Mouse (Mus musculus) thymus, postnatal 4 days (tissue): ENCODE data around the gene Sult1c1.
"Not testable (repeated sequence)": the region's sequence is repeated elsewhere in the genome, so short reads cannot be mapped to it uniquely, and the experiment has no call there.

Experiments used
- DNase-seq: peaks from one replicate; pipeline ENCODE4 v3.0.0; 2021

Sult1c1 gene

DNA sequence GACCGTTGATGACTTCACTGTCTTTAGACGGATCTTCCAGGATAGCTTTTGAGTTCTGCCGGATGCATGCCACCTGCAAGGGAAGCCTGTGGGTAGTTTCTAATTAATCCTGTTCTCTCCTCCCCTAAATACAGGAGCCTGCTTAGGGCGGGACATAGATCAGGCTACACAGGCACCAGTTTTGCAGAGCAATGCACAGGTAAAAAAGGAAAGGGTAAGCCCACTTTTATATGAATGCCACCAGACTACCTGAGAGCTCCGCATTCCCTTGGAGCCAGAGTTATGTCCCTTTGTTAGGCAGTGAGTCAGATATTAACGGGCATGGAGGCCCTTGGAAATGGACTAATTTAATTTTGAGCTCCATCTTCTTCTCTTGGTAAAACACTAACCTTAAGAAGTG is at the start of gene Sult1c1:
TSS of gene Sult1c1 (minus strand) at position 101 of the 400 bp plus-strand sequence.
- DNase-seq = no peak

DNA sequence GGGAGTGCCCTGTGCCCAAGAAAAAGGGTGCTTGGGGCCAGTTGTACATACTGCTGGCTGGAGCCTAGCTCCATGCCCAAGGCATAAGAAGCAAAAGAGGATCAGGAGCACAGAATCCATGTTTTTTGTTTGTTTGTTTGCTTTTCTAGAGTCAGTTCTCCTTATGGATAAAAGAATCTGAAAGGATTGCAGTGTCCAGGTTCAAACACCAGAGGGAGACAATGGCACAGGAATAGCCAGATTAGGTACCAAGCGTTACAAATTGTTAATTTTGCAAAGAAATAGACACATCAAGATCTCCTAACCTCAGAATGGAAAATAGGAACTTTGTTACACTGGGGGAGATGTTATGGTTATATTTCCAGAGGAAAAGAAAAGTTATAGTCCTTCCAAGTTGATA is 23.7 kb upstream of the Sult1c1 start:
- no peak for DNase-seq

DNA sequence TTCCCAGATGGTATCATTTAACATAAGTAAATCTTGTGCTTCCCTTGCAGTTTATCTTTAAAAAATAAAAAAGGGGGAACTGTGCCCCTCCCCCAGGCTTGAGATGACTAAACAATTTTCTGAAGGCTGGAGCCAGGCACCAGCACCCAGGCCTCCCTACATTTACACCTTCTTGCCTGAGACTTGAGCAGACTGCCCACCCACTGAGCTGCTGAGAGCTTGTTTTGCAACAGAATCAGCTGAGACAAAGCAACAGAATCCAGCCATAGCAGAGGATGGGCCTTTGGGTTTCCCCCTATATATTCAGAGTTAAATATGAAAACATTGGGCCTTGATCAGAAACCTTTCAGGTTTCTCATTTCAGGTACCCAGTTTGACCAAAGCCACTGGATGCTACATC is 20.7 kb upstream of the Sult1c1 start:
- no peak for DNase-seq

DNA sequence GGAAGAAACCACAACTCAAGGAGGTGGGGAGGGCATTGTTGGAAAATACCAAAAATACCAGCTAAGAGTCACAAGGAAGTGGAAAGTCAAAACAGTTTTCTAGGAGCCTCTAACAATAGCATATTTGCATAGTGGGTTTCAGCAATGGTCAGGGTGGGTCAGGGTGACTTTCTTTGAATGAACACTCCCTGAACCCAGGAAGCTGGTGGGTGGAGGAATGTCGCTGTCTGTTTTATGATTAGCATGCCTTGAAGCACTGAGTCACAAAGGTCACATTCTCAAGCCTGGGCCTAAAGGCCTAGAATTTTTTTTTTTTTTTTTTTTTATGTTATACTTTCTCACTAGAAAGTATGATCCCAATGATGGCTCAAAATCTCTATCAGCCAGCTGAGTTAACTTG is 20.1 kb upstream of the Sult1c1 start:
- DNase-seq = not testable (repeated sequence)

GRCm38 (mm10) chr17:54003522-54003921 is 13.0 kb upstream of the Sult1c1 start:
- DNase-seq = no peak

DNA sequence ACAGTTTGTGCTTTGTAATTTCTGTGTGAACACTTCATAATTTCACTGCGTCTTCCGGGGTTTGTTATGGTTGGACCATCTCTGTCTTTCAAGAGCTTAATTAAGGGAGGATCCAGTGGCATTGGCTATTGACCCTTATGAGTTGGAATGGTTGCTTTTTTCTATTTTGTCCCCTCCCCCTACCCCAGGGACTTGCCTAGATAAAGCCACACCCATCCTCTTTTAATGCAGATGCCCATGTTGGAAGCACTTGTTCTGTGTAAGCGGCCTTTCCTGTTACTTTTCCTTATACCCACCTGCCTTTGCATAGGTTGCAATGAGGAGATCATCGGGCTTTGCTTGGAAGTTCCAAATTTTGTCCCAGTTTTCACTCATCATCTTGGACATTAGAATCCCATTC is 16.9 kb downstream of the Sult1c1 start:
- no peak for DNase-seq

GRCm38 (mm10) chr17:53941569-53942162 is 48.8 kb downstream of the Sult1c1 start:
- no peak for DNase-seq

DNA sequence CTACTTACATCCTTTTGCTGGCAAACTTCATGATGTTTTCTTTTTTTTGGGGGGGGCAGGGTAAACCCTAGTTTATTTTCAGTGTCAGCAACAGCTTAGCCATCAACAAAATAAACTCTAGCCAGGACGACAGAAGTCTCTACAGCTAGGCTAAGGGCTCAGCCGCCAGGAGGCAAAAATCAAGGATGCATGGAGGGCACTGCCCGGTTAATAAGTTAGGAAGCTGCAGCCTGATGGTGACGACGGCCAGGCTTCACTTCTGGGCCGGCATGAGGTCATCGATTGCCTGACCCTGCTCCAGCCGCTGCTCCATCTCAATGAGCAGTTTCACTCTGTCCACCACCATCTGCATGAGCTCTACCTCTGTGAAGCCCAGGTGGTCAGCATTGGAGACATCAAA is 49.7 kb downstream of the Sult1c1 start:
- DNase-seq = no peak
